Mouse (Mus musculus) C2C12 (cell line): Measurements from ENCODE around the gene Slit3.

ENCODE experiments used
- CEBPB ChIP-seq: IDR thresholded peaks from one replicate; pipeline ENCODE4 v1.6.1; 2011; ENCODE audit warnings: low read depth, mild to moderate bottlenecking, control low read depth, moderate library complexity
- CTCF ChIP-seq: IDR thresholded peaks from one replicate; pipeline ENCODE4 v1.5.1; 2011; ENCODE audit not compliant: control insufficient read depth, insufficient read depth, insufficient read length
- FOSL1 ChIP-seq: IDR thresholded peaks from one replicate; pipeline ENCODE4 v1.8.0; 2011; ENCODE audit warnings: mild to moderate bottlenecking, low read length; ENCODE audit not compliant: poor library complexity, insufficient read depth, severe bottlenecking
- MAX ChIP-seq: IDR thresholded peaks from one replicate; pipeline ENCODE4 v1.6.1; 2011; ENCODE audit warnings: mild to moderate bottlenecking, control low read depth
- MYOD1 ChIP-seq: IDR thresholded peaks from one replicate; pipeline ENCODE4 v1.6.1; 2011; ENCODE audit warnings: low read depth; ENCODE audit not compliant: control insufficient read depth, insufficient read length
- MYOG ChIP-seq: IDR thresholded peaks from one replicate; pipeline ENCODE4 v1.6.1; 2011; ENCODE audit not compliant: control insufficient read depth, insufficient read length; ENCODE audit errors: extremely low read depth
- USF1 ChIP-seq: IDR thresholded peaks from one replicate; pipeline ENCODE4 v1.6.1; 2011; ENCODE audit warnings: low read depth, mild to moderate bottlenecking, control low read depth, moderate library complexity

GRCm38 (mm10) chr11:35116436-35116835, 4.6 kb upstream of the Slit3 start:
- TF ChIP-seq CTCF (no peak), MAX (no peak), CEBPB (no peak), USF1 (no peak), MYOG (no peak), FOSL1 (no peak), MYOD1 (no peak)
